Mouse (Mus musculus) embryo, embryonic 10.5 days (tissue): Measurements from ENCODE around the gene Neto2.

ENCODE experiments used
- DNase-seq: peaks from one replicate; pipeline ENCODE4 v3.0.0-alpha.2; 2015; ENCODE audit warnings: low spot score

The Neto2 gene

DNA sequence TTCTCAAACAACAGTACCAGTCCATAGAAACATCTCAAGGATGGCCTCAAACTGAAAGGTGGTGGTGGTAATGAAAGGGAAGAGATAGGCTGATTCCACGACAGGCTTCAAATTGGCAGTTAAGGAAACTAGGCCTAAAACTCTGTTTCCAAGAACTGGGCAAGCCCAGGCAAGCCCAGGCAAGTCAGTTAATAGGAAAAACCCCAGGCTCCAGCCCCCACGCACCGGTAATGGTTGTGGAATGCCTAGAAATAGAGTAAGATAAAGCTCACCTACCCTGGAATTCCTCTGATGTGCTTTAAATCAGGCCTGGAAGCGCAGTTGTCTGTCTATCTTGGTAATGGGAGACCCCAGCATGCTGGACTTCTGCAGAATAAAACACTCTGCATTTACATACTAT lies 98.0 kb downstream of the Neto2 start:
- no peak for DNase-seq

DNA sequence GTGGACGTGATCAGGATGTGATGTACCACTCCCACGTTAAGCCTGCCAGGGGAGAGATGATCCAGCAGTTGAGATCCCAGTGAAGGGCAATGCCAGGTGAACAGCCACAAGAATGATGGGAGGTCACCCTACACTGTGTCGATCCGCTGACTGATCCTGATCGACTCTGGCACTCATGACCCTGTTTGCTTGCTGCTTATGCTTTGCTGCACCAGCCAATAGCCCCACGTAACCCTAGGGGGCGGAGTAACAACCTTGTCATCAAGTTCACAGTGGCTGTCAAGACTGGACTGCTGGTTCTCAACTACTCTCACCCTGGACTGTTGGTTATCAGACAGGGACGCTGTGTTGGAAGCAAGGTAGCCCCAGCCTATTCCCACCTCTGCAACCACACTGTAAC lies 99.0 kb downstream of the Neto2 start:
- no peak for DNase-seq

DNA sequence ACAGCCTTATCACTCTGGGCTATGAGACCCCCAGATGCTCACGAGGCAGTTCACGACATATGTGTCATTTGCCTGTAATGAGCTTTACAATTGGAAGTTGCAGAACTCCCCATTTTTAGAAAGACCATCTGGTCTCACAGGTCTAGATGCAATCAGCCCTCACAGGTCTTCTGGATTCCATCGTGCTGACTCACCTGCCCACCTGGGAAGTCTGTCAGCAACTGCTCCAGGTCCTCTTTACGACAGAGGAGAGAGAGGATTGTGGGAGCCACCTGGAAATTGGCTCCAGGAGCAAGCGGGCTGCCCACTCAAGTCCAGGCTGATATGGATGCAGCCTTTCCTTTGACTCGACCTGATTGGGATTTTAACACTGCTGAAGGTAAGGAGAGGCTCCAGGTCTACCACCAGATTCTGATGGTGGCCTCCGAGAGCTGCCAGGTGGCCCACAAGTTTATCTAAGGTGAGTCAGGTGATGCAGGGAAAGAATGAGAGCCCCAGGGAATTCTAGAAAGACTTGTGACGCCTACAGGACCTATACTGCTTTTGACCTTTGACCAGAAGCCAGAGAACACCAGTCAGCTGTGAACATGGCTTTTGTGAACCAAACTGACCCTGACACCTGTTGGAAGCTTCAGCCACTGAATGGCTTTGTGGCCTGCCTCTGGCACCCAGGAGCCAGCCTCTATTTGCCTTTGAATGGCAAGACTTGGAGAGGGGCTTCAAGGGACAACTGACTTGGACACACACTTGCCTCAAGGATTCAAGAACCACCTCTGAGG lies 103.1 kb downstream of the Neto2 start:
- DNase-seq, result no peak

DNA sequence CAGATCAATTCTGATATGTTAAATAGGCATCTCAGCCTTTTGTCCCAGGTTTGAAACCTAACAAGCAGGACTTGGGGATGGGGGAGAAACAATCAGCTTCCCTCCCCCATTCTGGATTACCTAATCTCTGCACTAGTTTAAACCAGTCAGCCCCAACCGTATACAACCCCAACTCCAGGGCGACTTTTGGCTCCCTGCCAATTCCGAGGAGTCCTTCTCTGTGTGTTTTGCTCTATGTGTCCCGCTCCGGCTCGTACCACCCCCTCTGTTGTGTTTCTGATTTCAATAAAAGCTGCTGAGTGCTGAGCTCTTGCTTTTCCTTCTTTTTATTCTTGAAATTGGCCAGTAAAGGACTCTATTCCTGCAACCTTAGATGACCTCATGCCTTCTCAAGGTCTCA lies 105.3 kb downstream of the Neto2 start:
- DNase-seq, result no peak

DNA sequence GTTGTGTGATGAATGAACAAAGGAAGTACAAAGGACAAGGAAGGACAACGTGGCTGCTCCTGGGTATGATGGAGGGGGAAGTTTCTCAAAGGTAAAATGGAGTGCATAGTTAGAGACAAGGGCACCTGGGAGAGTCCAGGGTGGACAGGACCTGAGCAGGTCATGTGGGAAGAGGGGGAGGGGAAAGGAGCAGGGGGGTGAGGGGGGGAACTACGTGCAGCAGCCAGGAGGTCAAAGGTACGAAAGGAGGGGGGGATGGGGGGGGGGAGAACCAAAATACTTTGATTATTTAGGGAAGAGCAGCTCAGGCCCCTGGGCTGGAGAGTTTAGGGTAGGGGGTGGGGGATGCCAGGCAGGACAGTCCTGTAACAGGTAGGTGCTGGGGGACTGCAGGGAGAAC lies 105.7 kb downstream of the Neto2 start:
- DNase-seq, result no peak

DNA sequence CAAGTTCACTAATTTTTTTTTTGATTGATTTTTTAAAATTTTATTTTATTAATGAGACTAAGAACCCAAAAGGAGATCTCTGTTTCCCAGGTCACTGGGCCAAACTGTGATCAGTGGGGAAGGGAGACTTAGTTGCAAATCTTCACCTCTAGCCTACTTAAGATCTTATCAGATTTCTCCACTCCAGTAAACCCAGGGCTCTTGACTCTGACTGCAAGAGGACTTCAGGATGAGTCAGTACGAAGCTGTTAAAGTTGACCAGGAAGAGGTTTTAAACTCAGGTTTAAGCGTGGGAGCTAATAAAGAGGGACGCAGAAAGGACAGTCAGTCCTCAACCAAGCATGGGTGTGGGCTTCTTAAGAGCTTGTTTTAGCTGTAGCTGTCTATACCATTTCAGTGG lies 107.4 kb downstream of the Neto2 start:
- no peak for DNase-seq

DNA sequence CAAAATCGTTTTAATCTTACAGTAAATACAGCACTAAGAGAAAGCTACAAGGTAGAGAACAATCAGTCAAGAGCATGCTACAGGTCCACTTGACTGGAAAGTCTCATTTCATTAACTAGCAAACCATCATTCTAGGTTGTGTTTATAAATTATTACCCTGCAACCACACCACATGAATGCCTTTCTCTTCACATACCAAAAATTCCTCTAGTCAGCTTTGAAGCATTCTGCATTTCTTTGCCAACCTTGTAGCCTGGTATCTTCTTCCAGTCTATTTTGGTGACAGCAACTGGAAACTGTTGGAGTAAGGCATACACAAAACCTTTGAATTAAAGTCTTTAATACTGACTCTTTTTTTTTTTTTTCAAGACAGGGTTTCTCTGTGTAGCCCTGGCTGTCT lies 109.2 kb downstream of the Neto2 start:
- no peak for DNase-seq

DNA sequence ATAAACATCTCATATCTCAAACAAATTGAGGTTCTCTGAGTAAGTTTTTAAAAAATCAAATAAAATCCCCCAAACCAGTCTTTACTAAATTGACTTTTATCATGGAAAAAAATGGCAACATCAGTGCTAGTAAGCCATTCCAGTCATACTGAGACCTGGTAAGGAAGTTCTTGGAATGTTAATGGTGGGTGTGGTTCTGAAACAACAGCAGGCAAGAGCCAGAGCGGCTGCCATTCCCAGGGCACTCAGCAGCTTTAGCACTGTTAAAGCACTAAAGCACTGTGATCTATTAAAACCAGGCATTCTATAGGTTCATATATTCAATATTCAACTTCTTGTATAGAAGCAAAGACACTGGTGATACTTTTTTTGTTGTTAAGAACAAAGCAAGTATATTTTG lies 110.5 kb downstream of the Neto2 start:
- DNase-seq, result no peak

DNA sequence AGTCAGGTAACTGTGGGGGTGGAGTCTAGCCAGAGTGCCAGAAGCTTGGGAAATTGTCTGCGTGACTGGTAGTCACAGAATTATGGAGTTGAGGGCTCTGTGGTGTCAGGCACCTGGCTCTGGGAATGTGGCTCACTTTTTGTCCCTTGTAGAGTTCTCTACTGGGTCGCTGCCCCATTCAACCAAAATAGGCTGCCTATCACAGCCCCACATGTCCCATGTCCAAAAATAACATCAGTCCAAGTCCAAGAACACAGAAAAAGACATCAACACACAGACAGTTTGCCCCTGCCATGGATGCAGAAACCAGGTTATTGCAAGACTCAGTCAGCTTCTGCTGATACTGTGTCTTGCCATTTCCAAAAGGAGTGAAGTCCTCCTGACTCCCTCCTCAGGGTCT lies 112.1 kb downstream of the Neto2 start:
- no peak for DNase-seq
